Mouse (Mus musculus) erythroid progenitor cell, adult 5-6 weeks (primary cell): Measurements from ENCODE around the gene Ccser1. TPM values are rescaled to one million over a fixed set of nuclear protein-coding genes. Genes with fewer than 3 reads are reported as not detected.

Experiments used
- ATAC-seq: replicated peaks from 2 replicates; pipeline ENCODE4 v1.8.0; 2016; ENCODE audit warnings: moderate number of reproducible peaks, mild to moderate bottlenecking, moderate TSS enrichment, inconsistent platforms; ENCODE audit not compliant: poor library complexity, low FRiP score, severe bottlenecking
- total RNA-seq, 2 experiments: library from RNA; stranded (forward) in 1 of 2; stranded (reverse) in 1 of 2; fragments of 150-400 nt in 1 of 2; fragments of 186-747, 209-891 nt in 1 of 2; gene quantifications; 2 replicates each; pipeline versions ENCODE4 v1.2.3 to v1.2.4; 2015 to 2017; ENCODE audit warnings: low replicate concordance in 2 of 2

Gene Ccser1
- total RNA-seq, 2 experiments from 2014 or later: not detected

DNA sequence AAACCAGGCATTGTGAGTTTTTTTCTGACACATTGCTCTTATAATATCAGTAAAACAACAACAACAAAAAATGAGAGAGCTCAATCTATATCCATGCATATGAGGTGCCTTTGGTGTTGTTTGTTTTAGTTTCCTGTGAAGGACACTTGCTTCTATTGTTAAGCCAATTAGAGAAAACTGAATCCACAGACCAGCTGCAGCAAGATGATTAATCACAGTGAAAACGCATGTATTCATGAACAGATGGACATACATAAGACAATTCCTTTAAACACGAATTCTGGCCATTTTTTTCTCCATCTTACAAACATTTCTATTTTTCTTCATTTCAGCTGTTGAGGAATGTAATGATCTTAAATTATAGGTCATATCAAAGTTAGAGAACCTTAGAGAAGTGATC is 387.4 kb downstream of the Ccser1 start:
- ATAC-seq: no peak

DNA sequence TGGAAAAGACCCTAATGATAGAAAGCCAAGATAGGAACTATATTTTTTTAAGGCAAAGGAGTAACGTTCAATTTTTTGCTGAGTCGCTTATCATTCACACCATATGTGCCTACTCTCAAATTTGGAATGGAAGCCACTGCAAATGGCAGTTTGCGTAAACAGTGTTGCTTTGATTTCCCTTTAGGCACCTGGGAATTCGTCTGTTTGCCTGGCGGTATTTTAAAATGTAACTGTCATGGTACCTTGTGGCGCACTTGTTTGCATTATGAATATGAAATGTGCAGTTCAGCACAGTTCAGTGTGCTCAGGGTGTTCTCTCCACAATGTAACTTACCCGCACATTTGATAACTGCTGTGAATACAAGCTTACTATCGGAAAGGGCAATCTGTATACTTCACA is 387.8 kb downstream of the Ccser1 start:
- ATAC-seq: no peak

- ATAC-seq: no peak
Observed at GRCm38 (mm10) chr6:61581696-61582095, 401.6 kb downstream of the Ccser1 start.

DNA sequence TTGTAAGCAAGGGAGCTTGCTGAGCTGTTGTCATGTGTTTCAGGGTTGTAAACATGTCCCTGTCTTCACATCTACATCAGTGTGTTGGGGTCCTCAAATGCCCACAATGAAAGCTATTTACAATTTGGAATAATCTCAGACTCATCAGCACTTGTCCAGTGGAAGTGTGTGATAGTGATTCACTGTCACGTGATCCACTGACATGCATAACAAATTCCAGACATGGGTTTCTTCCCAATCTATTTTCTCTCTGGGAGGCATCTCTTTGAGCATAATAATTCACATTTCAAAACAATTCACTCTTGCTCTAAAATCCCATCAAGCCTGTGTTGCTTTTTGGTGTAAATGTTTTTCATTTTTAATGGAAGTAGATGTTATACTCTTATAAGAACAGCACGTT is 408.9 kb downstream of the Ccser1 start:
- no peak for ATAC-seq

DNA sequence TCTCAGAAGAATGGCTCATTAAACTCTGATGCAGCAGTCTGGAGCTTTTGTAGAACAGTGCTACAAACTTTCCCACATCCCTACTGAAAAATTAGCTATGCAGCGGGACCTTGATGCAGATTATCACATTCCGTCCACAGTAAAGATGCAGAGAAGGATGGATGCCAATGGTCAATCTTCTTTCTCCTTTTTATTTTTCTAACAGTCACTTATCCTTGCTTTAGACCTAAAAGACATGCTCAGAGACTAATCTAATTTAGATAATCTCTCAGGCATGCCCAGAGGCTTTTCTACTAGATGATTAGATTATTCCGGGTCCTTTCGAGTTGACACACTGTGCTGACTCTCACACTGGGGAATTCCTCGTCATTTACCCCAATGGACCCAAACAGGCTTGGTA is 421.8 kb downstream of the Ccser1 start:
- no peak for ATAC-seq

DNA sequence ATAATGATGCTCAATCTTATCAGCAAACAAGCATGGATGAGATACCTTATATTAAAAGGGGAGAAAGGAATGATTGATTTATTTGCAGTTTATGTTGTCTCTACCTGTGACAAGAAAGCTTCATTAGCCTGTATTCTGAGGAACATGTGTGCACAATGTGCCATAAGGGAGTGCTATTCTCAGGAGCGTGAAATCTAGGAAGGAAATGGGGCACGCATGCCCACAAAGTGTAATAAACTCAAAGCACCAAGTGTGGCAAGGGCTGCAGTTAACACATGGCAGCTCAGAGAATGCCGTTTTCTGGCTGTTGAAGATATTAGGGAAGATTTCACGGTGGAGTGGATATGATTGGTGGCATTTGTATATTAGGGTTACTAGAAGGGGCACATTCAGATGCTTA is 434.8 kb downstream of the Ccser1 start:
- no peak for ATAC-seq

DNA sequence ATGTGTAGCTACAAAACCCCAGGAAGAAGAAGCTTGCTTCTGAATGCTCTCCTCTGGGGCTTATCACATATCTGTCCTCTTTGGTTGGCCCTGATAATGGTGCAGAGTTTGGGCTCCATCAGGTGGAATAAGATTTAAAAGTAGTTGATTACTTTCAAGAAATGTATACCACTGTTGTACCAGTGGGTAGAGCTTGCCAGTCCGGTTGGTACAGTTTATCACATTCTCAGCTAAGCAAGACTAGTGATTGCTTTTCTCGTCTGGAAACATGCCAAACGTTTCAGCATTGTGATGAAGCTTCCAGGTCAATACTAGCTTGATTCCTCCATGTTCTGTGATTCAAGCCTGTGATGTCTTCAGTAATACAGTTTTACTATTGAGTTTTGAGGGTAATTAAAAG is 441.6 kb downstream of the Ccser1 start:
- no peak for ATAC-seq

- no peak for ATAC-seq
Observed at GRCm38 (mm10) chr6:61661414-61661813, 481.3 kb downstream of the Ccser1 start.

DNA sequence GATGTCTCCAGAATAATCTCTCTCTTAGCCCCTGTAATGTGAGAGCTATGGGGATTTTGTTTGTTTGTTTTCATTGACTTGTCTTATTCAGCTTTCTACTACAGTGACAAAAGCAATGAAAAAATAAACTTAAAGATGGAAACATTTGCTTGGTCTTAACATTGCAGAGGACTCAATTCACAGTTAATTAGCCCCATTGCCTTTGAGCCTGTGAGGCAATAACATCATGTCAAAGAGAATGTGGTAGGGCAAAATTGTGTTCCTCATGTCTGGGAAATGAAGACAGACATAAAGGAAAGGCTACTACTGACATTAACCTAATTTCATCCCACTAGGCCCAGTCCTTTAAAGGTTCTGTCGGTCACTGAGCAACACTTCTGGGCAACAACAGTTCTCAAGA is 484.4 kb downstream of the Ccser1 start:
- no peak for ATAC-seq

GRCm38 (mm10) chr6:61687002-61687401 is 506.9 kb downstream of the Ccser1 start:
- no peak for ATAC-seq

GRCm38 (mm10) chr6:61703003-61703402 is 522.9 kb downstream of the Ccser1 start:
- no peak for ATAC-seq

GRCm38 (mm10) chr6:61721220-61721619 is 541.1 kb downstream of the Ccser1 start:
- no peak for ATAC-seq

GRCm38 (mm10) chr6:61729065-61729464 is 548.9 kb downstream of the Ccser1 start:
- no peak for ATAC-seq

DNA sequence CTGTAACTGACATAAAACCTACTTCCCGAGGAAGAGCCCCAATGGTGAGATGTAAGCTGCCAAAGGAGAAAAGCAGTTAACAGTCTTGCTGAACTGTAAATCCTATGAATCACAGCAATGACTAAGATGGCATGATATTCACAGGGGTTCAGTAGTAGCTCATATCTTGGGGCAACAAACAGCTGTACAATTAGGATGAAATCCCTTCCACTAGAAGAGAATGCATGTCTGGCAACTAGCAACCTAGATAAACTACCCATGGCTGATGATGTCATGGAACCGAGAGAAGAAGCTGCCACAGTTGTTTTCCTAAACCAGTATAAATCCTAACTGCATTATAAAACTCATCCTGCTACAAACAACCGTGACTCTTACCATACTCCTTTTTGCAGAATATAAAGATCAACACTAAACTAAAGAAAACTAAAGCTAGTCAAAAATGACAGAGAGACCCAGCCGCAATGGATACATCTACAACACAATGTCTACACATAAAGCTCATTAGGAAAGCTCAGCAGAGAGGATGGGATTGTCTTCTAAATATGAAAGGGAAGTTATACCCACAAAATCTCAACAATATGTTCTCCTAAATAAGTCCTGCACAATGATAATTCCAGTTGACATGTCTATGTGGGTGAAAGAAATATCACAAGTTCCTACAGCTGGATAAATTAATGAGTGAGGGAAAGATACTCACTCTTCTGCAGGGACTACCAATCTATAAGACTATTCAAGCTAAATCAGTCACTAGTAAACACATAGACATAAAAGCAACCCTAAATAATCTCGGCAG is 550.2 kb downstream of the Ccser1 start:
- ATAC-seq: no peak

DNA sequence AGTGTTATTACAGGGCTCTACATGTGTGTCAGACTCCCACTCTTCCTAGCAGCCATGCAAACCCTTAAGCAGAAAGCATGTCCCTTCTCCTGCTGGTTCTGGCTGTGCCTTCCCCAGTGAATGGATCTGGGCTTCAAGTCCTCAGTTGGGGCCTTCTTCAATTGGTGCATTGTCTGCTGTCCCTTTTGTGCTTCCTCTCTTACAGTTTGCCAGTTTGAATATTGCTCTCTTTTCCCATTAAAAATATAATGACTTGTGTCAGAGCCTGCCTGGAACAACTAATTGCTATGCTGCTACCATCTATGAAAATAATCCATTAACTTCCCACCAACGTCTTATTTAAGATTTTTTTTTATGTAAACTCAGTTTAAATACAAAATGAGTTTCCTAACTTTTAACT is 566.2 kb downstream of the Ccser1 start:
- ATAC-seq: no peak

GRCm38 (mm10) chr6:61762135-61762534 is 582.0 kb downstream of the Ccser1 start:
- ATAC-seq: no peak

- no peak for ATAC-seq
Observed at GRCm38 (mm10) chr6:61763379-61763778, 583.3 kb downstream of the Ccser1 start.

- ATAC-seq: no peak
Observed at GRCm38 (mm10) chr6:61765801-61766200, 585.7 kb downstream of the Ccser1 start.

GRCm38 (mm10) chr6:61767151-61767550 is 587.0 kb downstream of the Ccser1 start:
- ATAC-seq: no peak

GRCm38 (mm10) chr6:61786706-61787105 is 606.6 kb downstream of the Ccser1 start:
- ATAC-seq: no peak

- ATAC-seq: no peak
Observed at GRCm38 (mm10) chr6:61800889-61801288, 620.8 kb downstream of the Ccser1 start.

DNA sequence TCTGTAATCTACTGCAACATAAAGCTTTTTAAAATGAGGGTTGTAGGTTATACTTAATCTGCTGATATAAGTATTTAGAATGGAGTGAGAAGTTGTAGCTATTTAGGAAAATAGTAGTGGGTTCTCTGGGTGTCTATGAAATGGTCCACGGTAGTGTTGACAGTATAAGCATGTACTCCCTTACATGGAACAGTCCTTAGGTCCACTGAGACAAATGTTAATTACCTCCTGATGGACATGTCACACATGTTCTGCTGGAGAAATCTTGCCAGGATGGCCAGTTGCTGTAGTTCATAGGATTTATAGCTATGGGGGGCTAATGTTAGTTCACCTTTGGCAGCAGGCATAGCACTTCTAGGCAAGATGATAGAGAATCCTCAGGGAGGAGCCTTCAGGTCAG is 625.4 kb downstream of the Ccser1 start:
- ATAC-seq: no peak
